In genomic region chr6:54639877-54640276, GRCm38 (mm10) we compare ENCODE assay signal across 29 mouse cellular contexts. TPM values are rescaled to one million over a fixed set of nuclear protein-coding genes. Genes with fewer than 3 reads are reported as not detected.
"Had no signal": no experiment of that assay in that cellular context is flagged by ENCODE, and none has a peak within 500 bp of the region (broad histone marks: within the 10 kb centered on the region; RNA-seq: fewer than 3 reads in every experiment).

No protein-coding gene starts in this region.

- H3K4me3 ChIP-seq: limb, embryonic 10.5 days; limb, embryonic 12.5 days; limb, embryonic 13.5 days; limb, embryonic 15.5 days; liver, embryonic 12.5 days; liver, embryonic 13.5 days; liver, embryonic 15.5 days; lung, embryonic 15.5 days; megakaryocyte, embryonic 14.5 days; midbrain, embryonic 10.5 days; midbrain, embryonic 12.5 days; midbrain, embryonic 13.5 days; midbrain, embryonic 15.5 days; myocyte; neural tube, embryonic 12.5 days had no signal

- H3K27ac ChIP-seq: limb, embryonic 10.5 days; limb, embryonic 12.5 days; limb, embryonic 13.5 days; limb, embryonic 15.5 days; liver, embryonic 12.5 days; liver, embryonic 13.5 days; liver, embryonic 14.5 days; liver, embryonic 15.5 days; lung, embryonic 15.5 days; macrophage; midbrain, embryonic 10.5 days; midbrain, embryonic 12.5 days; midbrain, embryonic 13.5 days; midbrain, embryonic 15.5 days; neural tube, embryonic 12.5 days had no signal

- H3K27me3 ChIP-seq: limb, embryonic 12.5 days; limb, embryonic 13.5 days; limb, embryonic 15.5 days; liver, embryonic 12.5 days; liver, embryonic 13.5 days; liver, embryonic 15.5 days; lung, embryonic 15.5 days; midbrain, embryonic 12.5 days; midbrain, embryonic 13.5 days; midbrain, embryonic 15.5 days; neural tube, embryonic 12.5 days had no signal

- H3K9me3 ChIP-seq: limb, embryonic 10.5 days; limb, embryonic 12.5 days; limb, embryonic 13.5 days; limb, embryonic 15.5 days; liver, embryonic 12.5 days; liver, embryonic 13.5 days; liver, embryonic 15.5 days; lung, embryonic 15.5 days; megakaryocyte, embryonic 14.5 days; midbrain, embryonic 10.5 days; midbrain, embryonic 12.5 days; midbrain, embryonic 13.5 days; midbrain, embryonic 15.5 days; neural tube, embryonic 12.5 days had no signal

- DNase-seq: left cerebral cortex, postnatal 4 days; liver; liver, embryonic 13.5 days; liver, postnatal 0 days; lung, adult 18-20 months; lung, adult 2 months; lung, embryonic 14.5 days; lung, postnatal 10 days; lung, postnatal 14 days; lung, postnatal 36 days; lung, postnatal 4 days had no signal

- H3K4me1 ChIP-seq: limb, embryonic 10.5 days; limb, embryonic 12.5 days; limb, embryonic 13.5 days; limb, embryonic 15.5 days; liver, embryonic 12.5 days; liver, embryonic 13.5 days; liver, embryonic 15.5 days; lung, embryonic 15.5 days; megakaryocyte, embryonic 14.5 days; midbrain, embryonic 10.5 days; midbrain, embryonic 12.5 days; midbrain, embryonic 15.5 days; neural tube, embryonic 12.5 days had no signal

- H3K36me3 ChIP-seq: liver, embryonic 12.5 days; liver, embryonic 13.5 days; liver, embryonic 15.5 days; lung, embryonic 15.5 days had no signal

RNA-seq across cellular contexts. Expression of gene Fkbp14, which starts 42.8 kb away (rescaled TPM):
- total RNA-seq: megakaryocyte, adult 5-6 weeks; monocyte, adult 5-6 weeks had no signal
